Mouse (Mus musculus) CD8-positive naive resting alpha-beta T cell, adult 57 days (primary cell): ENCODE data around the gene Abhd4. TPM values are rescaled to one million over a fixed set of nuclear protein-coding genes. Genes with fewer than 3 reads are reported as not detected.

Experiments used
- total RNA-seq: library from RNA; stranded (reverse); gene quantifications from one replicate; pipeline ENCODE4 v1.2.4, GENCODE M21; 2023

The Abhd4 gene
- 5.3 TPM for total RNA-seq

DNA sequence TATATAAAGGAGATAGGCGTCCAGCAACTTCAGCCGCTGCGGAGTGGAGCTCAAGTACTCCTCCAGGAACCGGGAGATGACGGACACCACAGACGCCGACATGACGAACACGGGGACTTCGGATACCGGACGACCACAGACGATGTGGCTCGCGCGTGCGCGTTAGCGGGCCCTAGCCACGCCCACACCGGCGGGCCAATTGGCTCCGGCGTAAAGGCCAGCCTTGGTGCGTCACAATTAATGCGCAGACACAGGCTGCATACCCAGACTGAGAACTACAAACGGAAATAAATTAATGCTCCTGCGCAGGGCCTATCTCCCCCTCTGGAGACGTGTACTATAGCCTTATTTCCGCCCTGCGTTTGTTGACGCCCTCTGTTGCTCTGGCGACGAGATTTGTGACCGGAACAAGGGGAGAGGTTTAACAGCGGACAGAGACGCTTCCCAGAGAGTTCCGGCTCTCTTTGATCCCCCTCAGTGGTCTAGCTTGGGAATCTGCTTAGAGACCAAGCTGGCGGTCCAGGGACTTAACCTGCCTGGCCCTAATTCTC, at the start of gene Abhd4, which contains the start of gene Dad1:
Abhd4 (plus strand) TSS at position 448 of the 551 bp plus-strand sequence.
Dad1 (minus strand) TSS at position 364 of the 551 bp plus-strand sequence.

DNA sequence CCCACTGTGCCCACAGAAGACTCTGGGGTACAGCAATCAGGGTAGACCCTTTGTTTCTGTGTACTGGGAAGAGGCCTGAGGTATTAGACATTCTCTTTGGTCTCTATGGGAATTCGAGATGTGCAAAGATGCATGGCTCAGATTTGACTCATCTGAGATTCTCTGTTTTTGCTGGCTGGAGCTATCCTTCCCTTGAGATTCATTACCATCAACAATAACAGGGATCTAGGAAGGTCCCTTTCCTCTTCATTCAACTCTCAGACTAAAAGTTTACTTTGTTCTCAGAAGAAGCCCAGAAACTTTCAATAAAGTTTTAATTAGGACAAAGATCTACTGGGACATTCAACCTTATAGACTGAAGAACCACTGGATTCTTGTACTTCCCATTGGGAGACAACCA, 30.9 kb downstream of the Abhd4 start, which contains the start of gene Olfr49:
Olfr49 (minus strand) TSS at position 101 of the 400 bp plus-strand sequence.

Other genes with a start within 250 kb of the Abhd4 start
- 147 TPM for gene Dad1, start 84 bp upstream of the Abhd4 start, total RNA-seq
- not detected for gene Olfr49, start 30.8 kb downstream of the Abhd4 start, total RNA-seq
- 58.5 TPM for gene Oxa1l, start 106.6 kb downstream of the Abhd4 start, total RNA-seq
- gene Slc7a7, start 163.6 kb downstream of the Abhd4 start, total RNA-seq: 2.6 TPM
- gene Mrpl52, start 172.7 kb downstream of the Abhd4 start, total RNA-seq: 73.4 TPM
- not detected for gene Mmp14, start 177.4 kb downstream of the Abhd4 start, total RNA-seq
- gene Lrp10, start 209.9 kb downstream of the Abhd4 start, total RNA-seq: 100 TPM
- gene Rem2, start 221.9 kb downstream of the Abhd4 start, total RNA-seq: 0.89 TPM